8 mouse cellular contexts compared by ENCODE assay signal in the genomic region with DNA sequence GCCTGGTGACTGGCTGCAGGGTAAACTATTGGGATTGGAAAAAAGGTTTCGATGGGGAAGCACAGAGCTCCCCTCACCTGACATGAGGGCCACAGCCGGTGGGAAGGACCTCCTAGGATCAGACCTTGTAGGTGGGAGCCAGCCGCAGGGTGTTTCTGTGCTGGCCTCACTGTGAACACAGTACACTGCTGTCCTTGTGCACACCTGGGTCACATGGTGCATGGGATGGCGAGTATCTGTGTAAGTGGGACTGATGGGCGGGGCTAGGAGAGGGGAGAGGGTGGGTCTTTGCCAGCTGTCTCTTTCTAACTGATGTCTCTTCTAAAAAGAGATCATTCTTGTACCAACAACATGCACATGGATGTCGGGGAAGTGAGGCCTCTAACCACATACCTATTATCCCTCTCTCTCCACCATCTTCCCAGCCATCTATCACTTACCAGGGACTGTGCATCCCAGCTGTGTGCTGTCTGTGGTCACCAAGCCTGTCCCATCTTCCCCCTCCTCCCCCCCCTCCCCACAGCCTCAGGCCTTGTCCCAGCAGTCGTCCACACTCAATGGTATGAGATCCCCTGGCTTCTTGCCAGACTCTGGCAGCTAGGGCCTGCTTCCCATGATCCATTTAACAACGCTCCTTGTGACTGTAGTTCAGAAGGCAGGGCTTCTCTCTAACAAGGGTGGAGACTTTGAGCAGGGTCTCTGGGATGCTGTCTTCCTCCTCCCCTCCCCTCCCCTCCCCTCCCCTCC.
DNase-seq lines count a peak whose midpoint lies in the region; ATAC-seq and TF ChIP-seq lines count a peak whose summit lies in the region.

No protein-coding gene starts in this region.

- TF ChIP-seq CTCF in left cerebral cortex, adult 2 months (IDR thresholded peaks at IDR 0.05) = no peak
- no peak for TF ChIP-seq CTCF in midbrain, postnatal 0 days (IDR thresholded peaks at IDR 0.05)

- H3K27ac ChIP-seq in left cerebral cortex, adult 2 months = peak overlapping the region; percentile 96
- H3K27ac ChIP-seq in hindbrain, embryonic 13.5 days = peak overlapping the region; percentile 98
- peak overlapping the region; percentile 87; the same call in 1 of the 2 replicates for H3K27ac ChIP-seq in midbrain, postnatal 0 days (ENCODE audit: low read depth, low read length)

- H3K9me3 ChIP-seq in hindbrain, embryonic 13.5 days = no peaks in the 10 kb centered on the region
- no peaks in the 10 kb centered on the region for H3K9me3 ChIP-seq in midbrain, postnatal 0 days (ENCODE audit: low read length)

- peak; percentile 50 for ATAC-seq in hindbrain, embryonic 13.5 days (ENCODE audit: low FRiP score)
- ATAC-seq in midbrain, postnatal 0 days (ENCODE audit: low FRiP score) = 0 out of 2 replicates have a peak, but pooled peaks have one; percentile 17

- intact Hi-C loops in left cerebral cortex, adult 2 months (cut with DNase I) = loop anchor here (5.0 kb wide), 1 partner anchor 87 kb away; no protein-coding TSS in a partner anchor

- peak; percentile 16 for DNase-seq in adrenal gland, postnatal 10 days
- DNase-seq in adrenal gland, adult 18-20 months (ENCODE audit: low spot score in 2 of 2) = no peak
- no peak for DNase-seq in left cerebral cortex, adult 2 months (ENCODE audit: extremely low spot score in 1 of 2, low spot score in 2 of 2)
- no peak for DNase-seq in left cerebral cortex, adult 11 months (ENCODE audit: low spot score)
- peak; percentile 83 for DNase-seq in midbrain, postnatal 0 days (ENCODE audit: low spot score)
- no peak for DNase-seq in urinary bladder, postnatal 4 days (ENCODE audit: low spot score in 2 of 2)
- DNase-seq in spleen, adult 12 weeks (ENCODE audit: low spot score) = no peak

- H3K4me1 ChIP-seq in hindbrain, embryonic 13.5 days (replicated peaks) = peaks cover 70% of the 10 kb centered on the region
- H3K4me1 ChIP-seq in midbrain, postnatal 0 days (ENCODE audit: insufficient read depth, low read length) = peaks cover 42% of the 10 kb centered on the region

- H3K9ac ChIP-seq in hindbrain, embryonic 13.5 days = no peak overlapping the region
- no peak overlapping the region for H3K9ac ChIP-seq in midbrain, postnatal 0 days (replicated peaks; ENCODE audit: low read length, poor library complexity, severe bottlenecking)

- no peaks in the 10 kb centered on the region for H3K27me3 ChIP-seq in hindbrain, embryonic 13.5 days
- no peaks in the 10 kb centered on the region for H3K27me3 ChIP-seq in midbrain, postnatal 0 days (ENCODE audit: insufficient read depth, low read length)

- no peak overlapping the region for H3K4me3 ChIP-seq in left cerebral cortex, adult 2 months
- no peak overlapping the region for H3K4me3 ChIP-seq in hindbrain, embryonic 13.5 days
- no peak overlapping the region for H3K4me3 ChIP-seq in midbrain, postnatal 0 days (ENCODE audit: low read depth, low read length)

- no peak overlapping the region for H3K4me2 ChIP-seq in hindbrain, embryonic 13.5 days
- H3K4me2 ChIP-seq in midbrain, postnatal 0 days (ENCODE audit: low read depth, low read length, poor library complexity, severe bottlenecking) = no peak overlapping the region

- 47% methylated on average over 8 of the region's 8 CpGs for WGBS in hindbrain, embryonic 13.5 days
- WGBS in midbrain, postnatal 0 days = 54% methylated on average over 8 of the region's 8 CpGs

- H3K36me3 ChIP-seq in hindbrain, embryonic 13.5 days = no peaks in the 10 kb centered on the region
- H3K36me3 ChIP-seq in midbrain, postnatal 0 days (ENCODE audit: insufficient read depth, low read length) = no peaks in the 10 kb centered on the region

Comparison
In these comparisons a context has a peak if more than half of its experiments do, and no peak if none do; other contexts are left out.
1. DNase-seq: peak in adrenal gland, postnatal 10 days (single experiment) and midbrain, postnatal 0 days (single experiment); none in adrenal gland, adult 18-20 months (0 of 2), left cerebral cortex, adult 2 months (0 of 2), left cerebral cortex, adult 11 months (single experiment), urinary bladder, postnatal 4 days (0 of 2) and spleen, adult 12 weeks (single experiment).
2. Peak in every context shown above with its lines, with median percentiles within 50 percentile points of each other: H3K27ac ChIP-seq.